Mouse (Mus musculus) kidney, postnatal 36 days (tissue): ENCODE results near the gene Coro1b.
A peak's percentile ranks its signal among the peaks of the same experiment; 100 is the strongest.
"Not testable (repeated sequence)": the region's sequence is repeated elsewhere in the genome, so short reads cannot be mapped to it uniquely, and the experiment has no call there.

Source experiments
- DNase-seq, 2 experiments: peaks; one replicate each; pipeline ENCODE4 v3.0.0; 2021 to 2022; ENCODE audit warnings: mixed read lengths in 2 of 2

Gene Coro1b

DNA sequence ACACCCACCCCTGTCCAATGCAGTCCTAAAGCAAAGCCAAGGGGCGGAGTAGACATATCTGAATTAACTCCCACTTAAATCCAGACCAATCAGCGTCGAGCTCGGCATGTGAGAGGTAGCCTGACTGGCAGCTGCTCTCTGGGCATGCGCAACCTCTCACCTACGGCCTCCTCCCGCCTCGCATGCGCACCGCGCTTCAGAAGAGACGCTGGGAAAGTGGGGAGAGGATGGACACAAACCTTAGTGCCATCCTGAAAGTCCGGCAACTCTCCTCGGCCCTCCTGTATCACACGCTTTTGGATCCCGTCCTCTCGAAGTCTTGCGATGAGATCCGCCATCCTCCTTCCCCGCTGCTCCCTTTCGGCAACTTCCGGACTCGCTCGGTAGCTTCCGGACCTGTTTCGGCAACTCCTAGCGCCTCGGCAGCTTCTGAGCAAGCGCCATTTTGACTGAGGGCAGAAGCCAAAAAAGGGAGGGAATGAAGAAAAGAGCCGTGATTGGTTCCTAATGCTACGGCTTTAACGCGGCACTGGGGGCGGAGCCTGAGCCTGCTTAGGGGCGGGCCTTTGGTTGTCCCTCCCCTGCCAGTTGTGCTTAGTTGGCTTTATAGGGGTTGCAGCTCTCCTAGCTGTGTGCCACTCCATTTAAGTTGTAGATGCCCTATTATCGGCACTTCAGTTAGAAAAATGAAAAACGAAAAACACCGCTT is 27.2 kb upstream of the Coro1b start:
- peak; percentile 99 to 100 for DNase-seq

DNA sequence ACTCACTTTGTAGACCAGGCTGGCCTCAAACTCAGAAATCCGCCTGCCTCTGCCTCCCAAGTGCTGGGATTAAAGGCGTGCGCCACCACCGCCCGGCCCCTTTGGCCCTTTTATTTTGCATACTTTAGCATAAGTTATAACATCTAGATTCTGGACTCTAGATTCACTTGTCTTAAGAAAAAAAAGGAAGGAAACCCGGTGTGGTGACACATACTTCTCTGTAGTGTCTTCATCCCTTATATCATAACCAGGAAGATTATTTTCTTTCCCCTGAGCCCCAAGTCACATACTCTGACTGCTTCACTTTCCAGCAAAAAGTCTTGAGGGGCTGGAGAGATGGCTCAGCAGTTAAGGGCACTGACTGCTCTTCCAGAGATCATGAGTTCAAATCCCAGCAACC is 26.5 kb upstream of the Coro1b start:
- DNase-seq: not testable (repeated sequence)

DNA sequence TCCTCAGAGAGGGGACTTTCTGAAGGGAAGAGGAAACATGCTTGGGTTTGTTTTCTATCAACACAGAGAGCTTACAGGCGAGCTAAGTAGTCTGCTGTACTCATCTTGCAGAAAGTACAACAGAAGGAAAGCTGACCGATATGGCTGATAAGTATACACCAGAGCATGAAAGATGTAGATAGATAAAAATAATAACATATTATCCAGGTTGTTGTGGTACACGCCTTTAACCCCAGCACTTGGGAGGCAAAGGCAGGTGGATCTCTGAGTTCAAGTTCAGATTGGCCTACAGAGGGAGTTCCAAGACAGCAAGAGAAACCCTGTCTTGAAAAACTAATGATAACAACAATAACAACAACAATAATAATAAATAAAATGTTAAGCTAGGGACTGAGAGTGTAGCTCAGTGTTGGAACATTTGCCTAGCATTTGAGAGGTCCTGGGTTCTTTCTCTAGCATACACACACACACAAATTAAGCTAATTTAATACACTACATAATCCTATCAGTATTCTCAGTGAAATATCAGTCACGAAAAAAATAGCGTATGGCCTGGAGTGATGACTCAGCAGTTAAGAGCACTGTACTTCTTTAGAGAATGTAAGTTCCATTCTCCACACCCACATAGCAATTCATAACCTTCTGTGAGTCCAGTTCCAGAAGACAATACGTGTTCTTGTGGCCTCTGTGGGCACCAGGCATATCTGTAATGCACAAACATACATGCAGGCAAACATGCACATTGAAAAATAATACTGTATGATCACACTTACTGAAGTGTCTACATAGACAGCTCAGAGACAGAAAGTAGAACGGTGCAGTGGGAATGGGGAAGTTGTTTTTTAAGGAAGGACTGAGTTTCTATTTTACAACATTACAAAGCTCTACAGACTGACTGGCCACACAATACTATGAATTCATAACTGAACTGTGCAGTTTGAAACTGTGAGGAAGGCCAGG is 25.7 kb upstream of the Coro1b start:
- no peak for DNase-seq

DNA sequence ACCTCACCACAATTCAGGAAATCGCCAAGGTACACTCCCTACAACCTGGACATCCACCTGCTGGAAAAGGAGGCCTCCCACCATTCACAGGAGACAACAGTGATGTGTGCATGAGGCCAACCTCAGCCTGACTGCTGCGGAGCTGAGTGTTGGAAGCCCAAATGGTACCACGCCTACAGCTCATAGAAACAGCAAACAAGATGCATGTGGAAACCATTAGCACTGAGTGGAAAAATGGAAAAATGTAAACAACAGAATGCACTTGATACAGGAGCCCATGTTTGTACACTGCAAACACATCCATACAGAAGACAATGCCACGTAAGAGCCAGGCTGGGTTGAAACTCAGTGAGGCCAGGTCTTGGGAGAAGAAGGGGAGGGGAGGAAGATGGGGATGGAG is 24.0 kb upstream of the Coro1b start:
- no peak for DNase-seq

DNA sequence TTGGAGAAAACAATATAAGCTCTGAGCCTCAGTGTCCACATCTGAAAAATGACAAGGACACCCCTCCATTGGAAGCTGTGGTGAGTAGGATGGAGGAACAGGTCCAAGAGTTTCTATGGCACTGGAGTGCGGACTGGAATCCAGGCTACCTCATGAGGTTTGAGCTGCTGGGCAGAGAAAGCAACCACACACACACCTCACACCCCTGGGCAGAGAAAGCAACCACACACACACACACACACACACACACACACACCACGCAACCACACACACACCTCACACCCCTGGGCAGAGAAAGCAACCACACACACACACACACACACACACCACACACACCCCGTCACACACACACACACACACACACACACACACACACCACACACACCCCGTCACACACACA is 23.2 kb upstream of the Coro1b start:
- not testable (repeated sequence) for DNase-seq

DNA sequence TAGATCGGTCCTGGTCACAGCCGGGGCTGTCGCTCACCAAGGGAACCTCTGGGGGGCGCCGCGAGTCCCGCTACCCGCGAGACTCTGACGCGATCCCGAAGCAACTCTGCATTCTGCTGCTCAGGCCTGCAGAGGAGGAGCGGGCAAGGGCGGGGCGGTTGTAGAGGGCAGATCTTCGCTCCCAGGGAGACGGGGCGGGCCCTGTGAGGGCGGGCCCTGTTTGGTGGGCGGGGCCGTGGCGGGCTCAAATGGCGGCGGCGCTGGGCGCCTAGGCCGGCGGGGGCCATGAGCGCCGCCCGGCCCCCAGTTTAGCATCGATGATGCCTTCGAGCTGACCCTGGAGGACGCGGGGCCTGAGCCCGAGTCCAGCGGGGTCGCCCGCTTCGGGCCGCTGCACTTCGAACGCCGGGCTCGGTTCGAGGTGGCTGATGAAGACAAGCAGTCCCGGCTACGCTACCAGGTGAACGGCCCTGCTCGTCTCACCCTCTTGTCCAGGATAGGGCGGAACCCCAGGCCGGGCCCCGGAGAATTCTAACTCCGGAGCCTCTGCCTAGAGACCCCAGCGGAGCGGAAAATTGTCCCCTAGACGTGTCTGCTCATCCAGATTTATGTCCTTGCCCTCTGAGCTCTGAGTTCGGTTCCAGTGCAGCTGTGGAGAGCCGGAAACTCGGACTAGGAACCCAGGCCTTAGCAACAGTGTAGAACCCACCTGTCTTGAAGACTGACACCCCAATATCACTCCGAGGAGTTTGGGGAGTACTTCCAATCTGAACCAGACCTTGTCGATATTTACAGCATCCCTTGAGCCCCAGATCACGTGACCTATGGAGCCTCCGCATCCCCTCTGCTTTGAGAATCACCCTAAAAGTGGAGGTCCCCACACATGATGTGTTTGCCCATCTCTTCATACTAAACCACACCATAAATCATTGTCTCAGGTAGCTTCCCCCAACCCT is 22.4 kb upstream of the Coro1b start, which contains the start of gene Aip:
Aip (minus strand) TSS at position 118 of the 956 bp plus-strand sequence.
- peak; percentile 99 for DNase-seq

DNA sequence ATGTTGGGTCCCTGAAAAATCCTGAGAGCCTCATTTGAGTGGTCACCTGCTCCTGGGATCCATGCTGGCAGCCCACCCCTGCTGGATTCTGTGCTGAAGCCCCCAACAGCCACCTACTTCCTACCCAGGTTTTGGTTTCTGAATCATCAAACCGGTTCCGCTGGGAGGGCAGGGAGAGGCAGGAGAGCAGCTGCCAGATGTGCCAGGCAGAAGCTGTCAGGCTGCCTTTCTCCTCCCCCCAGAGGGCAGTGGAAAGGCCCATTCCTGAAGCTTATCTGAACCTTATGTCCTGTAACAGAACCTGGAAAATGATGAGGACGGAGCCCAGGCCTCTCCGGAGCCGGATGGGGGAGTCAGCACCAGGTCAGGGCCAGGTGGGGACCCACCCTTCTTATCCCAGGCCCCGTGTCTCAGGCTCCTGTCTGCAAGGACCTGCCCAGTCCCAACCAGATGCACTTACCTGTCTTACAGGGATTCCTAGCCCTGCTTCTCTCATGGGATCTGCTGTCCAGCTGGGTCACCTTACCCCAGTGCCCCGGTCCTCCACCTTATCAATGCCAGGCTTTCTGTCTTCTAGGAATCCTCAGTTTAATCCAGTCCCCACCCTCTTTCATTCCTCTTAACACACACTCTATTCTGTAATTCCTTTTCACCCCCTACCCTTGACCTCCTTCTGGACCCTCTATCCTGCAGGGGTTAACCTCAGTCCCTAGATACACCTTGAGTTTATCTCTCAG is 21.5 kb upstream of the Coro1b start:
- DNase-seq: peak in 1 of 2 experiments; percentile 28

DNA sequence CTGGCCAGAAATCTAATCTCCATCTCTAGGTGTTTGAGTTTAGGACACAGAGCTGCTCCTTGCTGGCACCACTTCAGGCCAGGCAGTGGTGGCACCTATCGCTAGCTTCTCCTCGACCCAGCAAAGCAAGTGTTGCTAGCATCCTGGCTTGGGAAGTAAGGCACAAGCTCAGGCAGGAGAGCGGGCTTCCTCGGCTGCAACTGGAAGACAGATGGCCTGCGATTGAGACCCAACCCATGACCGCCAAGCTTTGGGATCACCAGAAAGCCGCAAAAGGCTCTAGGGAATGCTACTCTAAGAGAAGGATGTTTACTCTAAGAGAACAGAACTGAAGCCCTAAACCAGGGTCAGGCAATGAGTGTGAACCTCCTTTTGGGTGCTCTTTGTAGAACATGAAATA is 19.0 kb upstream of the Coro1b start:
- no peak for DNase-seq

DNA sequence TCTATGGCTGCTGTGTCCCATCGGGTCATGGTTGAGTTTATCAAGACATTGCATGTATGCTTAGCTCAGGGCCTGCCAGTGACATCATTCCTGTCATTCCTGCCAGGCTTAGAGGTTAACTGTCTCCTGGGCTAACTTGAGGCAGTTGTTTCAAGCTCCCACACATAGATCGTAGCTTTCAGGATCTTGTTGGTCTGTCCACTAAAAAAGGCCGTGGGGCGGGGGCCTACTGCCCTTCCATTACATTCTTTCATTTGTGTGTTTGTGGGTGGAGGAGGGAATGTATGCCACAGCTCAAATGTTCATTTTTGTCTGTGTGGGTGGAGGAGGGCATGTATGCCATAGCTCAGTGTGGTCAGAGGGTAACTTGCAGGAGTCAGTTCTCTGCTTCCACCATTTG is 18.3 kb upstream of the Coro1b start:
- DNase-seq: no peak

DNA sequence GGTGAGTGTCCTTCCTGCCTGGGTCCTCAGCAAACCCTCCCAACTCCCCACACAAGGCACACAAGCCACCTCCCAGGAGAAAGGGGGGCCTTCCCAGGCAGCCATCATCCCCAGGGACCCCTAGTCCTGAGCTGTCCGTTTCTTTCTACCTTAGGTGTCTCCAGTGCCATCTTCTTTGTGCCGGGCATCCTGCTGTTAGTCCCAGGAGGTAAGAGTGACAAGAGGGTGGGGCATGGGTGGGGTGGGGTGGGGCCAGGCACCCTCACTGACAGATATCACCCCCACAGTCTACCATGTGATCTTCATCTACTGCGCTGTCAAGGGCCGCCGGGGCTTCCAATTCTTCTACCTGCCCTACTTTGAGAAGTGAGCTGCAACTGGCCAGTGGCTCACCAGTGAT is 17.3 kb upstream of the Coro1b start:
- no peak for DNase-seq

DNA sequence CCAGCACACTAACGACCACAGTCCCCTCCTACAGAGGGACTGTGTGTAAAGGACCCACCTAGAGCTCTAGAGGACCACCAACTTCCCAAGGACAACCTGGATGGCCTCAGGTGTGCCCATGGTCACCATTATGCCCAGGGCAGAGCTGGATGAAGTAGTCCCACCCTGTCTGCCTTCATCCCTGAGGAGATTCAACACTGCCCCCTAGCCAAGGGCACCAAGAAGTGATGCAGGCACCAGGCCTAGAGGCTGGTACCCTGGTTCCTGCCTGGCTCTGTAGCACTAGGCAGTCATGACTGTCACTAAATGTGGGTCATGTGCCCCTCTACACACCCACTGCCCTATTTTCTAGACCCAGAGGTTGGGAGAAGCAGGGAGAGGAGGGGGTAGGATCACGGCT is 16.7 kb upstream of the Coro1b start:
- no peak for DNase-seq

DNA sequence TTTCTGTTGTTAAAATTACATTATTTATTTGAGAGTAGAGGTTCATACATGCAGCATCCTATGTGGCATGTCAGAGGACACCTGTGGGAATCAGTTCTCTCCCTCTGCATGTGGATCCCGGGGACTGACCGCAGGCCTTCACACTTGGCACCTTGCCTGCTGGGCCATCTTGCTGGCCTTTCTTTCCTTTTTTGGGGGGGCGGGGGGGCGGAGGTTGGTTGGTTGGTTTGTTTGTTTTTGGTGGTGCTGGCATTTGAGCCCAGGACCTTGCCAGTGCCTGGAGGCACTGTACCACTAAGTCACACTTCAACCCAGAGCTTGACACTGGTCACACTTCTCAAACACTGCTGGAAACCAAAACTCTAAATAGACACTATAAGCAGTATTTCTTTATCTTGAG is 14.1 kb upstream of the Coro1b start:
- no peak for DNase-seq

DNA sequence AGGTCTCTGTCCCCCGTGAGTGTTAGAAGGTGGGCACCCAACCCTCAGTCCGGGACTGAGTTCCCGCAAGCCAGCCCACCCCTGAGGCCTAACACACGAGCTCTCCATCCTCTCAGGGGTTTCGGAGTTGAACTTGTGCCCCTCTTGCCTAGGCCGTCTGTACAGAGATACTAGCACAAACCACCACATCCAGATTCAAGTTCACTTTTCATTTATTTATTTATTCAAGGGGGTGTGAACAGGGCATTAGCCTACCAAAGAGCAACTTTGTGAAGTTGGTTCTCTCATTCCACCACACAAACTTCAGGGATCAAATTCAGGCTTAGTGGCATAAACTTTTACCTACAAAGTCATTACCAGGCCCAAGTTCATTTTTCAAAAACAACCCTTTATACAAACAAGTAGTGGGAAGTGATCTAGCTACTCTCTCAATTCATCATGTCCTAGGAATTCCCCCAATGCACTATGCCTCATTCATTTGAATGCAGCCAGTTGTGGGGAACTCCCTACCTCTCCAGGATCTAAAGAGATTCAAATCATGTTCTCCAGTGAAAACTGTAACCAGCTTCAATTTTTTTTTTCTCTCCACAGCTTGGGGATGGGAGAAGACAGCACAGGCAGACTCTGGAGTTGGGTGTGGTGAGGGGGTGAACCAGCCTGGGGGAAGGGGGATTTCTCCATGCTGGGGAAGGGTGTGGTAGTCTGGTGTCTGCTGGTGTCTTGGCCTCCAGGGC is 13.0 kb upstream of the Coro1b start:
- DNase-seq: not testable (repeated sequence)

DNA sequence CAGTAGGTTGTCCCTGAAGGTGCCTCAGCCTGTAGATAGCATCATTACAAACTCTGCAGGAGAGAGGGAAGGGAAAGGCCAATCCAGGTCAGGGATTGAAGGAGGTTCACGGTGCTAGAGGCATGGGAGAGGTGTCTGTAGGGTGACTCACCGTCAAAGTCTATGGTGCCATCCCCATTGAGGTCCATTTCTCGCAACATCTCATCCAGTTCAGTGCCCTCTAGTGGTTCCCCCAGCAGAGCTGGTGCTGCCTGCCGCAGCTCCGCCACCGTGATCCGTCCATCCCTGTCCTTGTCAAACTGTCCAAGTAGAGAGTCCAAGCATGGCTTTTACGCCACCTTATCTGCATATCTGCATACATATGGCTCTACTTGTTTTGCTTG is 12.5 kb upstream of the Coro1b start:
- not testable (repeated sequence) for DNase-seq

DNA sequence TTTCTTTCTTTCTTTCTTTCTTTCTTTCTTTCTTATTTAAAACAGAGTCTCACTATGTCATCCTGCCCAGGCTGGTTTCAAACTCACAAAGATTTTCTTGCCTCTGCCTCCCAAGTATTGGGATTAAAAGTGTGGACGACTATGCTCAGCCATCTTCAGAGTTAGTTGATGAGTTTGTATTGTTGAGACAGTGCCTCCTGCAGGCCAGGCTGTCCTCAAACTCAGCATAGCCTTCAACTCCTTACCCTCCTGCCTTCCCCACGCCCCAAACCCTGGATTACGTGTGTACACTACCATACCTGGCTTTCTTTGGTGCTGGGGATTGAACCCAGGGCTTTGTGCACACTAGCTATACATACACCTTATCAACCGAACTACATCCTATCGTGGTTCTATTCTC is 12.0 kb upstream of the Coro1b start:
- no peak for DNase-seq

DNA sequence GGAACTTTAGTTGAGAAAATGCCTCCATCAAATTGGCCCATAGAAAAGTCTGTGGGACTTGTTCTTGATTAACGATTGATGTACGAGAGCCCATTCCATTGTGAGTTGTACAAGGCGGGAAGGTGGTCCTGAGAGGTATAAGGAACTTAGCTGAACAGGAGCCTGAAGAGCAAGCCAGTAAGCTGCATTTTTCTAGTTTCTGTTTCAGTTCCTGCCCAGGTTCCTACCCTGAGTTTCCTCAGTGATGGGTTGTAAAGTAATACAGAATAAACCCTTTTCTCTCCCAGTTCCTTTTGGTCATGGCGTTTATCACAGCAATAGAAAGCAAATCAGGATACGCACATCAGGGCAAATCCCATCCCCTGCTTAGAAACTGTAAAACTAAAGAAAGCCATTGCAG is 10.5 kb upstream of the Coro1b start:
- DNase-seq: no peak

DNA sequence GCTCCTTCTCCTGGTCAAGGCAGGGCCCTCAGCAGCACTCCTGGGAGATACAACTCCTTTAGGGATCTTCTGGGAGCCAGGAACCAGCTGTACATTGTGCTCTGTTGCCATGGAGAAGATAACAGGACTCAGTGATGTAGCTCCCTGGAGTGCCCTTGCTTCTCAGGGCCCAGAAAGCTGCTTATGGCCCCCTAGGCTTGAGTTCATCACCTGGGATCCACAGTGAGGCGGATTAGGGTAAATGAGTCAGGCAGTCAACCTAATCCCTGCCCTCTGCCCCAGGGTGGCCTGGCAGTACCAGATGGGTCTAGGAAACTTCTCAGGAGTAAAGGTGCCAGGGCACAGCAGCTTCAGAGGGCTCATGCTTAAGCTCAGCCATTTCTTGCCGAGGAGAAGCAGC is 9.0 kb upstream of the Coro1b start, which contains the start of gene Gpr152:
Gpr152 (plus strand) TSS at position 342 of the 400 bp plus-strand sequence.
- DNase-seq: no peak

DNA sequence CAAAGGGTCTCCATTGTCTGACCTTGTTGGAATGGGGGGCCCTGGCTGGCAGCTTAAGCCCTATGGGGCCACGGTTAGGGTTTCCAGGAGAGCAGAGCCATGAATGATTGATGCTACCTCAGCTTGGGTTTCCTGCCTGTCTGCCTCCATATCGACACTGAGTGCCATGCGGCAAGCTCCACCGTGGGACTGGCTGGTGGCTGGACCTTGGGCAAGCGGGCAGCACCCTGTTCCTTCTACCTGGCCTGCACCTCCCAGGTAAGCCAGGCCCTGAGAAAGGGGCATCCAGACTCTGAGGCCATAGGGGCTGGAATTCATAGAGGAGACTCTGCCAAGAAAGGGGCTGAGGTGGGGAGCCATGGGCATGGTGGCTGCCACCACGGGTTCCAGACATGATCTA is 8.3 kb upstream of the Coro1b start:
- no peak for DNase-seq

DNA sequence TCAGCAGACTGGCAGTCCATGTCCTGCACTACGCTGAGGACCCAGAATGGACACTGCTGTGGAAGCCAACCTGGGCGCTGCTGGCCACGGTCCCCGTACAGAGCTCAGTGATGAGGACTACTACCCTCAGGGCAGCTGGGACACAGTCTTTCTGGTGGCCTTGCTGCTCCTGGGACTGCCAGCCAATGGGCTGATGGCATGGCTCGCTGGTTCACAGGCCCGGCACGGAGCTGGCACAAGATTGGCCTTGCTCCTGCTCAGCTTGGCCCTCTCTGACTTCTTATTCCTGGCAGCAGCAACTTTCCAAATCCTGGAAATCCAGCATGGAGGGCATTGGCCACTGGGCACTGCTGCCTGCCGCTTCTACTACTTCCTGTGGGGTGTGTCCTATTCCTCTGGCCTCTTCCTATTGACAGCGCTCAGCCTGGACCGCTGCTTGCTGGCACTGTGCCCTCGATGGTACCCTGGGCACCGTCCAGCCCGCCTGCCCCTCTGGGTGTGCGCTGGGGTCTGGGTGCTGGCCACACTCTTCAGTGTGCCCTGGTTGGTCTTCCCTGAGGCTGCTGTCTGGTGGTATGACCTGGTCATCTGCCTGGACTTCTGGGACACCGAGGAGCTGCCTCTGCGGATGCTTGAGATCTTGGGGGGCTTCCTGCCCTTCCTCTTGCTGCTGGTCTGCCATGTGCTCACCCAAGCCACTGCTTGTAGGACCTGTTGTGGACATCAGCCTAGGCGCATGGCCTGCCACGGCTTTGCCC is 5.8 kb upstream of the Coro1b start:
- DNase-seq: peak; percentile 53 to 70

DNA sequence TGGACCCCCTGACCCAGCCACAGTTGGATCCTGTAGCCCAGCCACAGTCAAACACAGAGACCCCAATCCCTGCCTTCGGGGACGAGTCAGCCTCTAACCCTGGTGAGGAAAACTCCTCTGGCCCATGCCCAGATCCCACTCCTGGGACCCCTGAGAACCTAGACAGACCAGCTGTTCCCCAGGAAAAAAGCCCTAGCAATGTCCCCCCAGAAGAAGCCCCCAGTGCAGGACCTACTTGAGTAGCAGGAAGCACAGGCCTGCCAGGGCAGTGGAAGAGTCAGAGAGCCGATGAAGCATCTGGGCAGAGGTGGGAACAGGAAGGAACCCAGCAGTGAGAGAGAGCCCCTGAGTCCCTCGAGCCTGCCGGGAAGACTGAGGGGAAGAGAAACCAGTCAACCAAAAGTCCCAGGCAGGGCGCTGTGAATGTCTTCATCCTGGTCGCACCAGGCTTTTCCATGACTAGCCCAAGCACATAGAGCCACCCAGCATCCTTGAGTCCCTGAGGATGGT is 4.6 kb upstream of the Coro1b start, which contains the start of gene Cabp4:
Cabp4 (minus strand) TSS at position 275 of the 510 bp plus-strand sequence.
- no peak for DNase-seq
